In the genomic region with DNA sequence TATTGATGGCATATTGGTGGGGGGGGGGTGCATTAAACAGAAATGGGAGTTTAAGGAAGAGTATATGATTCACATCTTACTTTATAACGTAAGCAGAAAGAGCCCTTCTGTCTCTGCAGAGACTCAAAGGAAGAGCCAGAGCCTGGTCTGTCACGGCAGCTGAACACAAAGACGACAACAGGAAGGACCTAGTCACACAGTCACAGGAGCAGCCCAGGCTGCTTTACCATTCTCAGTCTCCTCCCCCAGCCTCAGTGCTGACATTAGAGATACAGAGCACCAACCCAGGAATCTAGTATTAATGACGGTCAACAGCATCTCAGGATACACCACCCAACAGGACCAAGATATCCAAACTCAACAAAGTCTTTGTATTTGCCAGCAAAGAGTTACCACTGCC, we compare ENCODE assay signal across 9 mouse cellular contexts.
DNase-seq lines count a peak whose midpoint lies in the region; TF ChIP-seq lines count a peak whose summit lies in the region.
"Had no signal": no experiment of that assay in that cellular context is flagged by ENCODE, and none has a peak within 500 bp of the region (broad histone marks: within the 10 kb centered on the region; RNA-seq: fewer than 3 reads in every experiment).

No protein-coding gene starts in this region.

- H3K4me1 ChIP-seq in lung, adult 2 months (ENCODE audit: control insufficient read depth, insufficient read depth, low read length), result peaks cover 37% of the 10 kb centered on the region

- TF ChIP-seq POLR2A in lung, adult 2 months (IDR thresholded peaks at IDR 0.05; ENCODE audit: borderline replicate concordance, extremely low read depth, low read depth, low read length), result no peak

- DNase-seq in embryo, embryonic 10 days (ENCODE audit: low spot score), result peak; percentile 17
- no peak for DNase-seq in embryo, embryonic 10.5 days (ENCODE audit: low spot score)
- peak; percentile 25 to 38 for DNase-seq in lung, adult 18-20 months
- no peak for DNase-seq in lung, adult 2 months
- DNase-seq in lung, postnatal 36 days, result peak; percentile 72
- DNase-seq in thymus, postnatal 36 days, result peak; percentile 41 to 52
- DNase-seq in ovary, postnatal 14 days (ENCODE audit: low spot score), result no peak
- DNase-seq in retina, embryonic 14.5 days (ENCODE audit: low spot score), result no peak

- 23% methylated on average over 4 of the region's 4 CpGs for WGBS in lung, adult 2 months

- TF ChIP-seq CTCF in lung, adult 2 months (IDR thresholded peaks at IDR 0.05; ENCODE audit: insufficient read depth, low read length), result no peak

- no peak overlapping the region for H3K4me3 ChIP-seq in lung, adult 2 months (replicated peaks; ENCODE audit: extremely low read depth, low read depth, low read length)
- H3K4me3 ChIP-seq: stomach, embryonic 15.5 days had no signal

Comparison
In these comparisons a context has a peak if more than half of its experiments do, and no peak if none do; other contexts are left out.
1. DNase-seq: peak in embryo, embryonic 10 days (single experiment), lung, adult 18-20 months (2 of 2), lung, postnatal 36 days (single experiment) and thymus, postnatal 36 days (2 of 2); none in embryo, embryonic 10.5 days (single experiment), lung, adult 2 months (single experiment), ovary, postnatal 14 days (single experiment) and retina, embryonic 14.5 days (single experiment).